Mouse (Mus musculus) embryonic facial prominence, embryonic 14.5 days (tissue): Measurements from ENCODE around the gene Icos. TPM values are rescaled to one million over a fixed set of nuclear protein-coding genes. Genes with fewer than 3 reads are reported as not detected.

Experiments used
- ATAC-seq: fragments of 200-750 bp; cut with Nextera tagmentation; 2 replicates; pipeline ENCODE4 v1.8.0; 2017; ENCODE audit warnings: low read depth, moderate number of reproducible peaks, moderate TSS enrichment
- DNase-seq: peaks from one replicate; pipeline ENCODE4 v3.0.0-alpha.2; 2015; ENCODE audit warnings: low spot score
- H3K27ac ChIP-seq: fragments of 300-500 bp; sonication (generic); replicated peaks from 2 replicates; pipeline ENCODE4 v1.5.1; 2014; ENCODE audit warnings: low read depth, mild to moderate bottlenecking, low read length, moderate library complexity
- H3K27me3 ChIP-seq: fragments of 300-500 bp; sonication (generic); replicated peaks from 2 replicates; pipeline ENCODE4 v1.6.1; 2014; ENCODE audit warnings: low read length; ENCODE audit not compliant: control insufficient read depth, insufficient read depth
- H3K36me3 ChIP-seq: fragments of 300-500 bp; sonication (generic); 2 replicates; pipeline ENCODE4 v1.6.1; 2014; ENCODE audit warnings: low read length, mixed read lengths; ENCODE audit not compliant: control insufficient read depth, insufficient read depth
- H3K4me1 ChIP-seq: fragments of 300-500 bp; sonication (generic); 2 replicates; pipeline ENCODE4 v1.6.1; 2014; ENCODE audit warnings: antibody characterized with exemption, low read length; ENCODE audit not compliant: control insufficient read depth, insufficient read depth
- H3K4me2 ChIP-seq: fragments of 300-500 bp; sonication (generic); 2 replicates; pipeline ENCODE4 v1.6.1; 2014; ENCODE audit warnings: low read depth, mild to moderate bottlenecking, low read length, moderate library complexity, mixed read lengths
- H3K4me3 ChIP-seq: fragments of 300-500 bp; sonication (generic); 2 replicates; pipeline ENCODE4 v1.5.1; 2014; ENCODE audit warnings: low read depth, mild to moderate bottlenecking, low read length
- H3K9ac ChIP-seq: fragments of 300-500 bp; sonication (generic); 2 replicates; pipeline ENCODE4 v1.6.1; 2014; ENCODE audit warnings: low read depth, mild to moderate bottlenecking, low read length, moderate library complexity, mixed read lengths
- H3K9me3 ChIP-seq: fragments of 300-500 bp; sonication (generic); 2 replicates; pipeline ENCODE4 v1.6.1; 2016; ENCODE audit warnings: low read length; ENCODE audit not compliant: control insufficient read depth
- WGBS: fragments of 180-500 bp; shearing (Covaris S2); extraction: QIAGEN DNeasy Blood & Tissue Kit; methylation state at CpG from one replicate; pipeline ENCODE4 v1.1.7; 2014; 5-methylcytosine and 5-hydroxymethylcytosine counted together
- polyA plus RNA-seq: library from polyadenylated mRNA; unstranded; fragments of >200 nt; fragmentation: Nextera tagmentation; extraction: Ambion mirVana; gene quantifications from 2 replicates; pipeline ENCODE4 v1.2.1, GENCODE M21; 2014

Gene Icos
- 0.40 and 0.54 TPM in 2 replicates for polyA plus RNA-seq

DNA sequence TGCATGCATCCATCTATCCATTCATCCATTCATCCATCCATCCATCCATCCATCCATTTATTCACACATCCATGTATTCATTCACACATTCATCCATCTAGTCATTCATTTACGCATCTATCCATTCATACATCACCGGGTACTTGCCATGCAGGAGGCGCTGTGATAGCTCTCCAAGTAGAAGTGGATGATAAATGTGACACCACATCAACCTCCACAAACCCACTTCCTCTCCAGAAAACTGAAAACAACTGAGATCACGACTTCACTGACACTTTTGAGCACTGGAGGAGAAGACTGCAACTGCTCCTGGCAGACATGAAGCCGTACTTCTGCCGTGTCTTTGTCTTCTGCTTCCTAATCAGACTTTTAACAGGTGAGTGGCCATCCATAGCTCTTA lies at the start of gene Icos:
Gene Icos (plus strand): TSS at position 287 of the 400 bp plus-strand sequence.
- no peaks in the 10 kb centered on the region for H3K4me1 ChIP-seq
- H3K27me3 ChIP-seq = no peaks in the 10 kb centered on the region
- ATAC-seq = no peak
- no peaks in the 10 kb centered on the region for H3K9me3 ChIP-seq
- no peak within 1 kb of the TSS for H3K4me2 ChIP-seq
- no peak within 1 kb of the TSS for H3K27ac ChIP-seq
- DNase-seq = no peak
- H3K4me3 ChIP-seq = no peak within 1 kb of the TSS
- WGBS = 80% methylated on average over 6 of the region's 6 CpGs
- no peaks in the 10 kb centered on the region for H3K36me3 ChIP-seq
- no peak within 1 kb of the TSS for H3K9ac ChIP-seq

DNA sequence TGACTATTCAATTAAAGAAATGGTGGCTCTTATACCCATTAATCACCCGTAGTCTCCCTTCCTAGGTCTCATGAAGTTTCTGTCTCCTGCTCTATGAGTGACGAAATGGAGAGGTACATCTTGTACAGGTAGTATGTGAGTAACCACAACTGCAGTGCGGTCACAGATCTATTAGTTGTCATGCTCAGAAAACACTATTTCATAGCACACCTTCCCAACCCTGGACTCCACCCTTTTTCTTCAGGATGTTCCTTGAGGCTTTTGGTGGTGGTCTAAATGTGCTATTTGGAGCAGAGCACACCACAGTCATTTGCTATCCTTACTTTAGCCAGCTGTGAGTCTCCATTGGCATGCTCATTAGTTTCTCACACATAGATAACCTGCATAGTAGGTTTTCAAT lies 48.7 kb upstream of the Icos start:
- Histone ChIP-seq H3K27ac (no peak overlapping the region), H3K27me3 (no peaks in the 10 kb centered on the region), H3K9ac (no peak overlapping the region), H3K36me3 (no peaks in the 10 kb centered on the region), H3K4me3 (no peak overlapping the region), H3K9me3 (no peaks in the 10 kb centered on the region), H3K4me2 (no peak overlapping the region), H3K4me1 (no peaks in the 10 kb centered on the region)
- ATAC-seq = no peak
- no peak for DNase-seq
- 87% methylated on average over 3 of the region's 3 CpGs for WGBS

DNA sequence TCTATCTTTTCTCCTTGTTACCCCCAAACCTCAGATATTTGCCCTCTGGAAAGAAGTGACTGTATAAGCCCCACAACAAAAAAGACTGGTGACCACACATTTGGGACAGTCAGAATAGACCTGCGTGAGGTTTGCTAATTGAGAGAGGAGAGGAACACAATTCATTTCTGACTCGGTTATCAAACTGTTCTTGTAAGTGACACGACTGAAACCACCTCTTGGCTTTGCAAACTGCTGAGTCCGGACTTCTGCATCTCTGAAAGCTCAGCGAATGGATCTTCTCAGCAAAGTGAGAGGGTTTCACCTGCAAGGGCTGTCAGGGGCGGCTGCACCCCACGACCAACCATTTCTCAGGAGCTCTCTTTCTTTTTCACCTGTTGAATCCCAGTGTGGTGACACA lies 47.3 kb upstream of the Icos start:
- Histone ChIP-seq H3K27ac (no peak overlapping the region), H3K9ac (no peak overlapping the region), H3K4me2 (no peak overlapping the region), H3K4me1 (no peaks in the 10 kb centered on the region), H3K9me3 (no peaks in the 10 kb centered on the region), H3K36me3 (no peaks in the 10 kb centered on the region), H3K27me3 (no peaks in the 10 kb centered on the region), H3K4me3 (no peak overlapping the region)
- DNase-seq = no peak
- ATAC-seq = no peak
- WGBS = 87% methylated on average over 7 of the region's 7 CpGs

DNA sequence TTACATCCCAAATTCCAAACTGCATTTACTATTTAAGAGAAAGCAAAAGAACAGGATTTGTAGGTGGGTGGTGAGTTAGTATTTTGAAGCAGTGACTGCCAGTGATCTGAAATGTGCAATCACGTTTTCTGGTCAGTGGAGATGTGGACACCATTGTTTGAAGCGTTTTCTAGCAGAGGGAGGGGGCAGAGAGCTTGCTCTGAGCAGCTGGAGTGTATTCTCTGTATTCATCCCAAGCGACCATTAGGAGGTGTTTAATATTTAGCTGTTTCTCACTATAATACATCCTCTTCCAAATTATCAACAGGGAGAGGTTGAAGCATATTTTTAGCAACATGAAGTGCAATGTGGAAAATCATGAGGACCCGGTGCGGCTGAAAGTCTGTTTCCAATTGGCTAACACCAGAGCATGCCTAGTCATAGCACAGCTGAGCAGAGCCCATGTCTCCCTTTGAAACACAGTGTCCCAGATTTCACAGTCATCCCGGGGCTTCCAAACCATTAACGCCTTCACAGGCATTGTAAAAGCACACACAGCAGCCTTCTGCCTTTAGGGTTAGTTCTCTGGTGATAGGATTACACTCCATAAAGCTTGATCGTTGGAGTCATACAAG lies 41.7 kb upstream of the Icos start:
- Histone ChIP-seq H3K4me1 (no peaks in the 10 kb centered on the region), H3K27ac (no peak overlapping the region), H3K36me3 (no peaks in the 10 kb centered on the region), H3K4me2 (no peak overlapping the region), H3K4me3 (no peak overlapping the region), H3K9me3 (no peaks in the 10 kb centered on the region), H3K27me3 (no peaks in the 10 kb centered on the region), H3K9ac (no peak overlapping the region)
- WGBS = 48% methylated on average over 8 of the region's 8 CpGs
- no peak for ATAC-seq
- no peak for DNase-seq

DNA sequence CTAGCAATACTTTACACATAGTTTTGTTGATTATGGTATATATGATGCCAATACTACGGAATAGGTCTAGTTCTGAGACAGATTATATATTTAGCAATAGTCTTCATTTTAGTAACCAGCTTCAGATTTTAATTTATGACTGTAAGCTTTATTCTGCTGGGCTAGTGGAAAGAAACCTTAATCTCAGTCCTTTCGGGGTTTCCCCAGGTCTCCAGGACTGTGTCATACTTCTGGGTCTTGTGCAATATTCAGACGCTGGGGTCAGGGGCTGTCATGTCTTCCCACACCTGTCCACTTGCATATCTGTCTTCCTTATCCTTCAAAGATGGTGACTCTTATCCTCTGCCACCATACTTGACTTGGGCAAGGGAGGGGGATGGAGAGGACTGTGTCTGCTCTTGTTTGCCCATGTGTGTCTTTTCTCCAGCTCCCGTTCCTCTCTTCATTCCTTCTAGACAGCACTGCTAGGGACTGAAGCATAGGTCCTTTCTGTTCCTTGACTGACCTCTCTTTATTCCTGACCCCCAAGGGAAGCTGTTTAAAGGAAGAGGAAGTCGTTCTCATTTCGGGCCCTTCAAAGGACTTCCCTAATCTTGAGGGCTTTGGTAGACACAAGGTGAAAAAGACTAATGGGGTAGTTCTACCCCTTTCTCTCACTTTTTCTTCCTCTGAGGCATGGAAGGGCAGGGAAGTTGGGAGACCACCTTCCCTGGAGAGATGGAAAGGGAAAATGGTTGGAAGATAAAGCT lies 40.6 kb upstream of the Icos start:
- DNase-seq = no peak
- no peak overlapping the region for H3K4me2 ChIP-seq
- WGBS = 74% methylated on average over 6 of the region's 6 CpGs
- no peak overlapping the region for H3K27ac ChIP-seq
- no peaks in the 10 kb centered on the region for H3K9me3 ChIP-seq
- no peaks in the 10 kb centered on the region for H3K36me3 ChIP-seq
- H3K4me3 ChIP-seq = no peak overlapping the region
- no peaks in the 10 kb centered on the region for H3K27me3 ChIP-seq
- H3K9ac ChIP-seq = no peak overlapping the region
- ATAC-seq = no peak
- no peaks in the 10 kb centered on the region for H3K4me1 ChIP-seq

DNA sequence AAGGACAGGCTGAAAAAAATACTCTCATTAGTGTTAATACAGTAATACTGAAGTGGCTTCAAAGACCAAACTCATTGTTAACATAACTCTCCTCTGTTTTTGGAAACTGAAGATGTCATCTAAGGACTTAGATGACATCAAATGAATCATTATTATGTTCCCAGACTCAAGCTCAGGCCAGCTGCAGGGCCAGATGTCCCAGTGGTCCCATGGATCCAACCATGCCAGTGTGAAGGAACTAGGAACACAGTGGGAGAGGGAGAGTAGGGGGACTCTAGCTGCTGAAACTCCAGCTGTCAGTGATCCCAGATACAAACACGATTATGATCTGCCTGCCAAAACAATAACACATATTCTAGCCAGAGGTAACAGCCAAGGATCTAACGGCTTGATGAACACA lies 39.5 kb upstream of the Icos start:
- no peak for ATAC-seq
- no peaks in the 10 kb centered on the region for H3K9me3 ChIP-seq
- H3K9ac ChIP-seq = no peak overlapping the region
- H3K4me1 ChIP-seq = no peaks in the 10 kb centered on the region
- no peaks in the 10 kb centered on the region for H3K36me3 ChIP-seq
- WGBS = 76% methylated on average over 2 of the region's 2 CpGs
- no peak overlapping the region for H3K4me2 ChIP-seq
- H3K4me3 ChIP-seq = no peak overlapping the region
- H3K27me3 ChIP-seq = no peaks in the 10 kb centered on the region
- no peak for DNase-seq
- H3K27ac ChIP-seq = no peak overlapping the region

DNA sequence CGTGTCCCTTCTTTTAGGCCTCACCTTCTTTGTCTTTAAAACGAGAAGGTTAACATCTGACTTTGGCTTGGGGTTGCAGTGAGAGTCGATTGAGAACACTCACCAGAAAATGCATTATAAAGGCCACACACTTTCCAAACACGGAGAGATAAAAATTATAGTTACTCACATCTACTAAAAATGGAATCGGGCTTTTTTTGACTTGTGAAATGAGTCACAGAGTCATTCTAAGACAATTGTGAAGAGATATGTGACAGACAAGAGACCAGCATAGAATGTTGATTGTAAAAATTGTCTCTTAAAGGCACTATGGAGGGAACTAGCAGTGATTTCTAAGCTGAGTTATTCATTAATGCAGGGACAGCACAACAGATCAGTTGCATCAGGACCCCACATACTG lies 38.8 kb upstream of the Icos start:
- ATAC-seq (no peak), DNase-seq (no peak)
- H3K4me3 ChIP-seq = no peak overlapping the region
- WGBS = 83% methylated on average over 5 of the region's 5 CpGs
- H3K9ac ChIP-seq = no peak overlapping the region
- no peak overlapping the region for H3K27ac ChIP-seq
- H3K4me2 ChIP-seq = no peak overlapping the region
- H3K36me3 ChIP-seq = no peaks in the 10 kb centered on the region
- no peaks in the 10 kb centered on the region for H3K9me3 ChIP-seq
- H3K4me1 ChIP-seq = no peaks in the 10 kb centered on the region
- H3K27me3 ChIP-seq = no peaks in the 10 kb centered on the region

DNA sequence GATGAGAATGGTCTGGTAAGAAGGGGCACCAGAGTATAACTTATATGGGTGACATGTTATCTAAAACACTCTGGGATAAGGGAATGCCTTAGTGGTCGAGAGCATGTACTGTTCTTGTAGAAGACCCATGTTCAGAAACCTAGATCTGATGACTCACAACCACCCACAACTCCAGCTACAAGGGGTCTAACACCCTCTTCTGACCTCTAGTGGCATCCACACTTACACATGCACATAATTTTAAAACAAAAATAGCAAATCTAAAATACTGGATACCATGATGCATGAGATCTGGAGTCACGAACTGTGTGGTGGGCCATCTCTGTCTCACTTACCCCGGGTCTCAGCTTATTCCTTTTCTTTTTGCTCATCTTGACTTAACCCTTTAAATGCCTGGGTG lies 37.7 kb upstream of the Icos start:
- Histone ChIP-seq H3K4me1 (no peaks in the 10 kb centered on the region), H3K9ac (no peak overlapping the region), H3K4me2 (no peak overlapping the region), H3K4me3 (no peak overlapping the region), H3K27ac (no peak overlapping the region), H3K9me3 (no peaks in the 10 kb centered on the region), H3K36me3 (no peaks in the 10 kb centered on the region), H3K27me3 (no peaks in the 10 kb centered on the region)
- ATAC-seq = no peak
- no peak for DNase-seq
- WGBS = 81% methylated on average over 3 of the region's 3 CpGs

DNA sequence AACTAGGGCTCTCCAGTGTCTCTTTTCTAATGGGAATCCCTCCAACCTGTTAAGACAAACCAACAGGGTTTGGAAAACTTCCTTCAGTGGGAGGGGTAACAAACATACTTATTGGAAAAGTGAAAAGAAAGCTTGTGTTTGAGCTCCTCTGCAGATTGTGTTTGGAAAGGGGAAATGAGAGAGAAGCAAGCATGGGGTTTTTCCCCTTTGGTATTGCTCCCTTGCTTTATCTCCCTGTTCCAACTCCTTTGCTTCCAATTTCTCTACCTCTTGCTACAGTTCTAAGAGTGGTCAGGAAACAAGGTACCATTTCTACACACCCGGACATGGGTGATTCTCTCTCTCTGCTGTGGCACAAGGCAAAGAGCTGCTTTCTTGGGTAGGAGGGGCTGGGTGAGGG lies 37.1 kb upstream of the Icos start:
- Histone ChIP-seq H3K36me3 (no peaks in the 10 kb centered on the region), H3K4me3 (no peak overlapping the region), H3K27ac (no peak overlapping the region), H3K9me3 (no peaks in the 10 kb centered on the region), H3K4me1 (no peaks in the 10 kb centered on the region), H3K27me3 (no peaks in the 10 kb centered on the region), H3K9ac (no peak overlapping the region), H3K4me2 (no peak overlapping the region)
- ATAC-seq (no peak), DNase-seq (no peak)
- WGBS = 76% methylated on average over 1 of the region's 1 CpGs
